Mouse (Mus musculus): ENCODE measurements around the gene Paqr8.

GRCm38 (mm10) chr1:20943016-20943415 is 52.6 kb downstream of the Paqr8 start:
- TF ChIP-seq CTCF (conservative IDR thresholded peaks at IDR 0.05; ENCODE audit: insufficient read depth, insufficient read length, low read depth, low read length) = no peak
- no peak for TF ChIP-seq POLR2A (IDR thresholded peaks at IDR 0.05; ENCODE audit: low read depth, low read length)

Data from kidney, adult 2 months (tissue).